Mouse (Mus musculus) midbrain, postnatal 0 days (tissue): ENCODE results near the gene Atg16l1. TPM values are rescaled to one million over a fixed set of nuclear protein-coding genes. Genes with fewer than 3 reads are reported as not detected.
A peak's percentile ranks its signal among the peaks of the same experiment; 100 is the strongest.

ENCODE experiments used
- ATAC-seq: fragments of 200-750 bp; cut with Nextera tagmentation; 2 replicates; pipeline ENCODE4 v1.8.0; 2017; ENCODE audit warnings: moderate number of reproducible peaks, mild to moderate bottlenecking, moderate TSS enrichment, moderate library complexity; ENCODE audit not compliant: low FRiP score
- DNase-seq: peaks from one replicate; pipeline ENCODE4 v3.0.0-alpha.2; 2015; ENCODE audit warnings: low spot score
- H3K27ac ChIP-seq: fragments of 300-500 bp; sonication (generic); 2 replicates; pipeline ENCODE4 v1.5.1; 2014; ENCODE audit warnings: low read depth, mild to moderate bottlenecking, low read length, mixed read lengths
- H3K27me3 ChIP-seq: fragments of 300-500 bp; sonication (generic); 2 replicates; pipeline ENCODE4 v1.6.1; 2014; ENCODE audit warnings: low read length, control low read depth, mixed read lengths; ENCODE audit not compliant: insufficient read depth
- H3K36me3 ChIP-seq: fragments of 300-500 bp; sonication (generic); 2 replicates; pipeline ENCODE4 v1.6.1; 2014; ENCODE audit warnings: low read length, control low read depth, mixed read lengths; ENCODE audit not compliant: insufficient read depth
- H3K4me1 ChIP-seq: fragments of 300-500 bp; sonication (generic); 2 replicates; pipeline ENCODE4 v1.6.1; 2014; ENCODE audit warnings: mild to moderate bottlenecking, control low read depth, antibody characterized with exemption, low read length, mixed read lengths; ENCODE audit not compliant: insufficient read depth
- H3K4me2 ChIP-seq: fragments of 300-500 bp; sonication (generic); 2 replicates; pipeline ENCODE4 v1.6.1; 2014; ENCODE audit warnings: low read depth, mild to moderate bottlenecking, low read length, mixed read lengths; ENCODE audit not compliant: poor library complexity, severe bottlenecking
- H3K4me3 ChIP-seq: fragments of 300-500 bp; sonication (generic); 2 replicates; pipeline ENCODE4 v1.5.1; 2014; ENCODE audit warnings: low read depth, mild to moderate bottlenecking, low read length, moderate library complexity
- H3K9ac ChIP-seq: fragments of 300-500 bp; sonication (generic); replicated peaks from 2 replicates; pipeline ENCODE4 v1.6.1; 2014; ENCODE audit warnings: mild to moderate bottlenecking, low read length, moderate library complexity, mixed read lengths; ENCODE audit not compliant: poor library complexity, severe bottlenecking
- H3K9me3 ChIP-seq: fragments of 300-500 bp; sonication (generic); 2 replicates; pipeline ENCODE4 v1.6.1; 2016; ENCODE audit warnings: low read length, control low read depth
- CTCF ChIP-seq: IDR thresholded peaks from 2 replicates; pipeline ENCODE4 v1.5.1; 2016; ENCODE audit warnings: antibody characterized with exemption, mild to moderate bottlenecking
- WGBS: fragments of 180-500 bp; shearing (Covaris S2); extraction: QIAGEN DNeasy Blood & Tissue Kit; methylation state at CpG from one replicate; pipeline ENCODE4 v1.1.7; 2014; 5-methylcytosine and 5-hydroxymethylcytosine counted together
- polyA plus RNA-seq: library from polyadenylated mRNA; unstranded; fragments of >200 nt; fragmentation: Nextera tagmentation; extraction: Ambion mirVana; gene quantifications from 2 replicates; pipeline ENCODE4 v1.2.1, GENCODE M21; 2015
- total RNA-seq: library from RNA; depleted of rRNA; stranded (reverse); fragments of >200 nt; gene quantifications from 2 replicates; pipeline ENCODE4 v1.2.3, GENCODE M21; 2014

The Atg16l1 gene
- total and polyA plus RNA-seq, 2 experiments from 2014 or later = 65.4 to 69.5 TPM

DNA sequence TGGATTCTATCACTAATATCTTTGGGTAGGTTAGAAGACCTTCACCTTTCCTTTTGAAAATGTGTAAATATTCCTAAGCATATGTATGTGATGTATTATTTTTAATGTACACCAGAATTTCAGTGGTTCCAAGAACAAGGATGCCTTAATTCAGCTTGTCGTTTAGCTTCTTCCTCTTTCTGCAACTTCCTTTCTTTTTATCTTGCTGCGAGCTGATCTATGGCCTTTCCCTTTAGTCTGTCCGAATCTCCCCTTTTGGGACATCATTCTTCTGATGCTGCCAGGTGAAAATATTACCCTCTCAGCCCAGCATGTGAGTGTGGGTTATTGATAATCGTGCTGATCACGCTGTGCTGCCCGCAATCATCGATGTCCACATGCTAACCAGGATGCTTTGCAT lies 19.2 kb downstream of the Atg16l1 start:
- DNase-seq (no peak), ATAC-seq (no peak)
- WGBS = 97% methylated on average over 7 of the region's 7 CpGs
- Histone ChIP-seq H3K36me3 (peaks cover 85% of the 10 kb centered on the region), H3K9ac (no peak overlapping the region), H3K27ac (no peak overlapping the region), H3K4me1 (no peaks in the 10 kb centered on the region), H3K9me3 (no peaks in the 10 kb centered on the region), H3K27me3 (no peaks in the 10 kb centered on the region), H3K4me3 (no peak overlapping the region), H3K4me2 (no peak overlapping the region)
- no peak for TF ChIP-seq CTCF

GRCm38 (mm10) chr1:87779204-87779785 lies 23.6 kb downstream of the Atg16l1 start:
- peaks cover 88% of the 10 kb centered on the region for H3K36me3 ChIP-seq
- no peaks in the 10 kb centered on the region for H3K9me3 ChIP-seq

GRCm38 (mm10) chr1:87785703-87786102 lies 30.0 kb downstream of the Atg16l1 start:
- Histone ChIP-seq H3K4me2 (no peak overlapping the region), H3K4me3 (no peak overlapping the region), H3K27ac (no peak overlapping the region), H3K4me1 (no peaks in the 10 kb centered on the region), H3K9me3 (no peaks in the 10 kb centered on the region), H3K27me3 (no peaks in the 10 kb centered on the region), H3K36me3 (peaks cover 73% of the 10 kb centered on the region), H3K9ac (no peak overlapping the region)
- peak; percentile 28 for DNase-seq
- ATAC-seq = no peak
- 84% methylated on average over 8 of the region's 8 CpGs for WGBS
- TF ChIP-seq CTCF = no peak

More at GRCm38 (mm10) chr1:87779204-87779785, 23.6 kb downstream of the Atg16l1 start:
- no peaks in the 10 kb centered on the region for H3K27me3 ChIP-seq
- no peak for TF ChIP-seq CTCF
- no peak for ATAC-seq
- H3K4me3 ChIP-seq = no peak overlapping the region
- no peak overlapping the region for H3K4me2 ChIP-seq
- no peak for DNase-seq
- WGBS = 87% methylated on average over 5 of the region's 5 CpGs
- H3K9ac ChIP-seq = no peak overlapping the region
- no peaks in the 10 kb centered on the region for H3K4me1 ChIP-seq
- no peak overlapping the region for H3K27ac ChIP-seq

GRCm38 (mm10) chr1:87786251-87786650 lies 30.6 kb downstream of the Atg16l1 start:
- peak; percentile 64 for DNase-seq
- ATAC-seq = peak; percentile 31; the same call in 1 of the 2 replicates
- no peak overlapping the region for H3K27ac ChIP-seq
- H3K4me2 ChIP-seq = no peak overlapping the region
- H3K9me3 ChIP-seq = no peaks in the 10 kb centered on the region
- H3K36me3 ChIP-seq = peaks cover 73% of the 10 kb centered on the region
- H3K9ac ChIP-seq = no peak overlapping the region
- WGBS = 70% methylated on average over 7 of the region's 7 CpGs
- no peak for TF ChIP-seq CTCF
- no peak overlapping the region for H3K4me3 ChIP-seq
- no peaks in the 10 kb centered on the region for H3K4me1 ChIP-seq
- no peaks in the 10 kb centered on the region for H3K27me3 ChIP-seq

DNA sequence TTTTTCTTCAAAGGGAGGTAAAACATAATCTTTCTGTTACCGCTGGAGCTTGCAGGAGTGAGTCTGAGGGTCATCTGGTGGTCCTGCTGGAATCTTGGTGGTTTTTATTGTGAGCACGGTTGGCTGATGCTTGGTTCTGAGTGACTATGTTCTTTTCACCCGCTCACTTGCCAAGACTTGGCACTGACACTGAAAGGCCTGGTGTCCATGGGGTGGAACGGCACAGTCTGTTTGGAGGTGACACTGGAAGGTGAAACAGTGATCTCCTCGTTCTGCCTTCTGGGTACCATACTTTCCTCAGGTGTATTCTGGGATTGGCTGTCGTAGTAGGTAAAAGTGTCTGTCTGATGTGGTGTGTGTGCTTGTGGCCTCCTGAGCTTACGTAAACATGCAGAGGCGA lies 34.0 kb downstream of the Atg16l1 start:
- Histone ChIP-seq H3K9me3 (no peaks in the 10 kb centered on the region), H3K27me3 (no peaks in the 10 kb centered on the region), H3K4me2 (no peak overlapping the region), H3K4me3 (no peak overlapping the region), H3K4me1 (no peaks in the 10 kb centered on the region), H3K9ac (no peak overlapping the region), H3K36me3 (peaks cover 74% of the 10 kb centered on the region), H3K27ac (no peak overlapping the region)
- no peak for TF ChIP-seq CTCF
- 94% methylated on average over 8 of the region's 8 CpGs for WGBS
- DNase-seq (no peak), ATAC-seq (no peak)

GRCm38 (mm10) chr1:87792438-87793137 lies 36.9 kb downstream of the Atg16l1 start:
- H3K27ac ChIP-seq = no peak overlapping the region
- H3K4me3 ChIP-seq = no peak overlapping the region
- H3K4me1 ChIP-seq = no peaks in the 10 kb centered on the region
- no peaks in the 10 kb centered on the region for H3K27me3 ChIP-seq
- no peak for ATAC-seq
- DNase-seq = no peak
- TF ChIP-seq CTCF = no peak
- no peak overlapping the region for H3K4me2 ChIP-seq
- no peak overlapping the region for H3K9ac ChIP-seq
- H3K36me3 ChIP-seq = peaks cover 53% of the 10 kb centered on the region
- no peaks in the 10 kb centered on the region for H3K9me3 ChIP-seq
- WGBS = 83% methylated on average over 4 of the region's 4 CpGs
